Mouse (Mus musculus) forebrain, embryonic 11.5 days (tissue): ENCODE data around the gene Zdhhc20. TPM values are rescaled to one million over a fixed set of nuclear protein-coding genes. Genes with fewer than 3 reads are reported as not detected.

ENCODE experiments used
- ATAC-seq: fragments of 200-750 bp; cut with Nextera tagmentation; replicated peaks from 2 replicates; pipeline ENCODE4 v1.8.0; 2017; ENCODE audit warnings: moderate TSS enrichment; ENCODE audit not compliant: low FRiP score
- DNase-seq: peaks from one replicate; pipeline ENCODE4 v3.0.0-alpha.2; 2017; ENCODE audit warnings: low spot score
- H3K27ac ChIP-seq: fragments of 300-500 bp; sonication (generic); 2 replicates; pipeline ENCODE4 v1.5.1; 2014; ENCODE audit warnings: low read depth, low read length
- H3K27me3 ChIP-seq: fragments of 300-500 bp; sonication (generic); 2 replicates; pipeline ENCODE4 v1.6.1; 2014; ENCODE audit warnings: mild to moderate bottlenecking, low read length, mixed read lengths; ENCODE audit not compliant: control insufficient read depth, insufficient read depth
- H3K36me3 ChIP-seq: fragments of 300-500 bp; sonication (generic); 2 replicates; pipeline ENCODE4 v1.6.1; 2014; ENCODE audit warnings: mild to moderate bottlenecking, low read length, moderate library complexity, mixed read lengths; ENCODE audit not compliant: control insufficient read depth, insufficient read depth
- H3K4me1 ChIP-seq: fragments of 300-500 bp; sonication (generic); replicated peaks from 2 replicates; pipeline ENCODE4 v1.6.1; 2014; ENCODE audit warnings: low read length, mixed read lengths; ENCODE audit not compliant: control insufficient read depth, insufficient read depth
- H3K4me2 ChIP-seq: fragments of 300-500 bp; sonication (generic); 2 replicates; pipeline ENCODE4 v1.6.1; 2014; ENCODE audit warnings: low read depth, mild to moderate bottlenecking, low read length, moderate library complexity, mixed read lengths; ENCODE audit not compliant: severe bottlenecking
- H3K4me3 ChIP-seq: fragments of 300-500 bp; sonication (generic); 2 replicates; pipeline ENCODE4 v1.5.1; 2014; ENCODE audit warnings: low read depth, low read length
- H3K9ac ChIP-seq: fragments of 300-500 bp; sonication (generic); 2 replicates; pipeline ENCODE4 v1.6.1; 2014; ENCODE audit warnings: low read length
- H3K9me3 ChIP-seq: fragments of 300-500 bp; sonication (generic); 2 replicates; pipeline ENCODE4 v1.6.1; 2016; ENCODE audit warnings: low read length, mixed read lengths; ENCODE audit not compliant: control insufficient read depth
- WGBS: fragments of 180-500 bp; shearing (Covaris S2); extraction: QIAGEN DNeasy Blood & Tissue Kit; methylation state at CpG from one replicate; pipeline ENCODE4 v1.1.7; 2014; 5-methylcytosine and 5-hydroxymethylcytosine counted together
- polyA plus RNA-seq: library from polyadenylated mRNA; unstranded; fragments of >200 nt; fragmentation: Nextera tagmentation; extraction: Ambion mirVana; gene quantifications from 2 replicates; pipeline ENCODE4 v1.2.1, GENCODE M21; 2014

Zdhhc20 gene
- polyA plus RNA-seq, result 54.6 and 62.2 TPM in 2 replicates

GRCm38 (mm10) chr14:57890011-57890842 lies at the start of gene Zdhhc20:
Zdhhc20 (minus strand) TSS chr14:57890276.
- ATAC-seq, result peak; percentile 96
- peak within 1 kb of the TSS; percentile 71 for H3K27ac ChIP-seq
- H3K27me3 ChIP-seq, result no peaks in the 10 kb centered on the region
- H3K36me3 ChIP-seq, result no peaks in the 10 kb centered on the region
- peak within 1 kb of the TSS; percentile 55 for H3K4me2 ChIP-seq
- H3K9ac ChIP-seq, result peak within 1 kb of the TSS; percentile 89
- peak; percentile 99 for DNase-seq
- 4% methylated on average over 65 of the region's 65 CpGs for WGBS
- H3K9me3 ChIP-seq, result no peaks in the 10 kb centered on the region
- no peaks in the 10 kb centered on the region for H3K4me1 ChIP-seq
- peak within 1 kb of the TSS; percentile 93 for H3K4me3 ChIP-seq

GRCm38 (mm10) chr14:57937297-57937696 lies 47.2 kb upstream of the Zdhhc20 start:
- H3K4me1 ChIP-seq, result no peaks in the 10 kb centered on the region
- H3K36me3 ChIP-seq, result no peaks in the 10 kb centered on the region
- no peak overlapping the region for H3K4me3 ChIP-seq
- ATAC-seq (no peak), DNase-seq (no peak)
- H3K9me3 ChIP-seq, result no peaks in the 10 kb centered on the region
- no peak overlapping the region for H3K9ac ChIP-seq
- 93% methylated on average over 6 of the region's 6 CpGs for WGBS
- no peak overlapping the region for H3K27ac ChIP-seq
- no peak overlapping the region for H3K4me2 ChIP-seq
- no peaks in the 10 kb centered on the region for H3K27me3 ChIP-seq

- H3K27me3 ChIP-seq, result no peaks in the 10 kb centered on the region
- H3K36me3 ChIP-seq, result no peaks in the 10 kb centered on the region
- no peaks in the 10 kb centered on the region for H3K9me3 ChIP-seq
- no peak overlapping the region for H3K4me2 ChIP-seq
- no peak overlapping the region for H3K27ac ChIP-seq
- DNase-seq (no peak), ATAC-seq (no peak)
- no peak overlapping the region for H3K9ac ChIP-seq
- H3K4me3 ChIP-seq, result no peak overlapping the region
- H3K4me1 ChIP-seq, result no peaks in the 10 kb centered on the region
- 96% methylated on average over 13 of the region's 13 CpGs for WGBS
These were observed 44.6 kb upstream of the Zdhhc20 start for GRCm38 (mm10) chr14:57934666-57935065.

GRCm38 (mm10) chr14:57933608-57934007 lies 43.5 kb upstream of the Zdhhc20 start:
- 89% methylated on average over 7 of the region's 7 CpGs for WGBS
- no peak overlapping the region for H3K4me2 ChIP-seq
- DNase-seq (no peak), ATAC-seq (no peak)
- no peaks in the 10 kb centered on the region for H3K4me1 ChIP-seq
- H3K4me3 ChIP-seq, result no peak overlapping the region
- no peak overlapping the region for H3K9ac ChIP-seq
- H3K27ac ChIP-seq, result no peak overlapping the region
- no peaks in the 10 kb centered on the region for H3K9me3 ChIP-seq
- no peaks in the 10 kb centered on the region for H3K27me3 ChIP-seq
- H3K36me3 ChIP-seq, result no peaks in the 10 kb centered on the region

GRCm38 (mm10) chr14:57932881-57933443 lies 42.9 kb upstream of the Zdhhc20 start:
- Histone ChIP-seq H3K9me3 (no peaks in the 10 kb centered on the region), H3K27me3 (no peaks in the 10 kb centered on the region), H3K4me1 (no peaks in the 10 kb centered on the region), H3K36me3 (no peaks in the 10 kb centered on the region), H3K9ac (no peak overlapping the region), H3K4me2 (no peak overlapping the region), H3K27ac (no peak overlapping the region), H3K4me3 (no peak overlapping the region)
- no peak for ATAC-seq
- 71% methylated on average over 7 of the region's 7 CpGs for WGBS
- DNase-seq, result no peak

- H3K36me3 ChIP-seq, result peaks cover 6% of the 10 kb centered on the region; the same call in 1 of the 2 replicates
- WGBS, result 52% methylated on average over 10 of the region's 10 CpGs
- no peak overlapping the region for H3K9ac ChIP-seq
- H3K4me2 ChIP-seq, result no peak overlapping the region
- H3K27ac ChIP-seq, result peak overlapping the region; percentile 54; the same call in 1 of the 2 replicates
- H3K27me3 ChIP-seq, result no peaks in the 10 kb centered on the region
- no peak overlapping the region for H3K4me3 ChIP-seq
- DNase-seq (no peak), ATAC-seq (no peak)
- H3K9me3 ChIP-seq, result no peaks in the 10 kb centered on the region; the same call in 1 of the 2 replicates
- H3K4me1 ChIP-seq, result no peaks in the 10 kb centered on the region
These were observed 31.5 kb upstream of the Zdhhc20 start for GRCm38 (mm10) chr14:57921428-57922131.

- ATAC-seq, result no peak
- Histone ChIP-seq H3K4me1 (no peaks in the 10 kb centered on the region), H3K4me2 (no peak overlapping the region), H3K27ac (peak overlapping the region; percentile 54; the same call in 1 of the 2 replicates), H3K9me3 (no peaks in the 10 kb centered on the region; the same call in 1 of the 2 replicates), H3K27me3 (no peaks in the 10 kb centered on the region), H3K4me3 (no peak overlapping the region), H3K9ac (no peak overlapping the region), H3K36me3 (peaks cover 6% of the 10 kb centered on the region; the same call in 1 of the 2 replicates)
- WGBS, result 88% methylated on average over 18 of the region's 18 CpGs
- DNase-seq, result no peak
These were observed 30.7 kb upstream of the Zdhhc20 start for GRCm38 (mm10) chr14:57920568-57921310.
